Mouse (Mus musculus): ENCODE measurements at regions not wholly inside any gene's neighbourhood (a gene's known extent, or its start where the extent isn't known, plus 50 kb on each side); places are given as distances from the start of the nearest gene placed in this dataset.

GRCm38 (mm10) chr8:42017786-42018185 is 600.9 kb upstream of the Frg1 start:
- no peak for TF ChIP-seq CTCF (IDR thresholded peaks at IDR 0.05)
- no peak for TF ChIP-seq POLR2A (IDR thresholded peaks at IDR 0.05; ENCODE audit: insufficient read depth, low read depth, low read length)
